ENCODE assay signal across 10 mouse cellular contexts in genomic region chr4:120826418-120826817, GRCm38 (mm10). TPM values are rescaled to one million over a fixed set of nuclear protein-coding genes. Genes with fewer than 3 reads are reported as not detected.
DNase-seq lines count a peak whose midpoint lies in the region; ATAC-seq and TF ChIP-seq lines count a peak whose summit lies in the region.
"Had no signal": no experiment of that assay in that cellular context is flagged by ENCODE, and none has a peak within 500 bp of the region (broad histone marks: within the 10 kb centered on the region; RNA-seq: fewer than 3 reads in every experiment).

No protein-coding gene starts in this region.

- ATAC-seq in forebrain, embryonic 12.5 days (ENCODE audit: low FRiP score), result no peak
- ATAC-seq in forebrain, embryonic 11.5 days (replicated peaks; ENCODE audit: low FRiP score), result no peak
- ATAC-seq in liver, embryonic 15.5 days (ENCODE audit: insufficient read depth), result no peak

- H3K9ac ChIP-seq in forebrain, embryonic 12.5 days, result no peak overlapping the region
- no peak overlapping the region for H3K9ac ChIP-seq in forebrain, embryonic 11.5 days (ENCODE audit: low read length)
- H3K9ac ChIP-seq in liver, embryonic 15.5 days, result no peak overlapping the region

- no peak overlapping the region for H3K4me3 ChIP-seq in forebrain, embryonic 12.5 days (replicated peaks)
- no peak overlapping the region for H3K4me3 ChIP-seq in forebrain, embryonic 11.5 days (ENCODE audit: low read depth, low read length)
- H3K4me3 ChIP-seq in testis, adult 2 months (ENCODE audit: control insufficient read depth, low read depth, low read length), result no peak overlapping the region
- peak overlapping the region; percentile 88 for H3K4me3 ChIP-seq in liver, embryonic 15.5 days (replicated peaks)

- TF ChIP-seq POLR2A in testis, adult 2 months (IDR thresholded peaks at IDR 0.05; ENCODE audit: control insufficient read depth, low read depth, low read length), result no peak

- no peak for DNase-seq in forebrain, embryonic 11.5 days (ENCODE audit: low spot score)
- DNase-seq in testis, postnatal 10 days (ENCODE audit: low spot score), result no peak
- no peak for DNase-seq in frontal cortex, postnatal 25 days (ENCODE audit: low spot score in 2 of 2)
- DNase-seq in frontal cortex, adult 2 months (ENCODE audit: extremely low spot score in 1 of 2, low spot score in 1 of 2), result no peak
- no peak for DNase-seq in cerebellum, postnatal 4 days (ENCODE audit: low spot score in 2 of 2)
- DNase-seq: lung, adult 18-20 months had no signal

- 94% methylated on average over 6 of the region's 6 CpGs for WGBS in forebrain, embryonic 12.5 days
- WGBS in forebrain, embryonic 11.5 days, result 94% methylated on average over 6 of the region's 6 CpGs
- WGBS in liver, embryonic 15.5 days (ENCODE audit: insufficient replicate concordance), result 88% methylated on average over 6 of the region's 6 CpGs

- H3K4me1 ChIP-seq in forebrain, embryonic 12.5 days, result peaks cover 22% of the 10 kb centered on the region
- H3K4me1 ChIP-seq in forebrain, embryonic 11.5 days (replicated peaks; ENCODE audit: control insufficient read depth, insufficient read depth, low read length), result no peaks in the 10 kb centered on the region
- peaks cover 9% of the 10 kb centered on the region for H3K4me1 ChIP-seq in testis, adult 2 months (ENCODE audit: control insufficient read depth, insufficient read depth, low read length)
- H3K4me1 ChIP-seq in liver, embryonic 15.5 days (replicated peaks), result peaks cover 40% of the 10 kb centered on the region

- no peaks in the 10 kb centered on the region for H3K36me3 ChIP-seq in forebrain, embryonic 12.5 days (replicated peaks)
- H3K36me3 ChIP-seq in forebrain, embryonic 11.5 days (ENCODE audit: control insufficient read depth, insufficient read depth, low read length), result no peaks in the 10 kb centered on the region
- H3K36me3 ChIP-seq in testis, adult 2 months (ENCODE audit: control insufficient read depth, insufficient read depth, low read length), result no peaks in the 10 kb centered on the region
- no peaks in the 10 kb centered on the region for H3K36me3 ChIP-seq in liver, embryonic 15.5 days (replicated peaks)

- no peaks in the 10 kb centered on the region for H3K27me3 ChIP-seq in forebrain, embryonic 12.5 days
- no peaks in the 10 kb centered on the region for H3K27me3 ChIP-seq in forebrain, embryonic 11.5 days (ENCODE audit: control insufficient read depth, insufficient read depth, low read length)
- no peaks in the 10 kb centered on the region for H3K27me3 ChIP-seq in testis, adult 2 months (ENCODE audit: control insufficient read depth, insufficient read depth, low read length)
- H3K27me3 ChIP-seq in liver, embryonic 15.5 days, result no peaks in the 10 kb centered on the region
- H3K27me3 ChIP-seq: CH12.LX had no signal

- TF ChIP-seq CTCF in testis, adult 2 months (IDR thresholded peaks at IDR 0.05; ENCODE audit: control insufficient read depth, insufficient read depth, insufficient replicate concordance, low read depth, low read length), result no peak

- no peak overlapping the region for H3K27ac ChIP-seq in forebrain, embryonic 12.5 days
- no peak overlapping the region for H3K27ac ChIP-seq in forebrain, embryonic 11.5 days (ENCODE audit: low read depth, low read length)
- H3K27ac ChIP-seq in testis, adult 2 months (ENCODE audit: control insufficient read depth, insufficient read depth, low read depth, low read length), result peak overlapping the region; percentile 1; the same call in 1 of the 2 replicates
- peak overlapping the region; percentile 99 for H3K27ac ChIP-seq in liver, embryonic 15.5 days (replicated peaks)

- H3K9me3 ChIP-seq in forebrain, embryonic 12.5 days, result no peaks in the 10 kb centered on the region
- H3K9me3 ChIP-seq in forebrain, embryonic 11.5 days (ENCODE audit: control insufficient read depth, low read length), result no peaks in the 10 kb centered on the region
- H3K9me3 ChIP-seq in liver, embryonic 15.5 days (replicated peaks), result no peaks in the 10 kb centered on the region

- peak overlapping the region; percentile 77; the same call in 1 of the 2 replicates for H3K4me2 ChIP-seq in forebrain, embryonic 12.5 days
- H3K4me2 ChIP-seq in forebrain, embryonic 11.5 days (ENCODE audit: low read depth, low read length, severe bottlenecking), result no peak overlapping the region
- peak overlapping the region; percentile 83 for H3K4me2 ChIP-seq in liver, embryonic 15.5 days

RNA-seq across cellular contexts. Expression of gene Nfyc, which starts 5.0 kb away (rescaled TPM):
- 110 and 117 TPM in 2 replicates for polyA plus RNA-seq in forebrain, embryonic 12.5 days (2016; fragmentation: Nextera tagmentation; extraction: Ambion mirVana)
- polyA plus RNA-seq in forebrain, embryonic 11.5 days (2014; fragmentation: Nextera tagmentation; extraction: Ambion mirVana), result 124 and 134 TPM in 2 replicates
- 60.9 and 70.3 TPM in 2 replicates for polyA plus RNA-seq in testis, adult 2 months (2012; rRNA removed)
- 50.0 and 50.4 TPM in 2 replicates for polyA plus RNA-seq in liver, embryonic 15.5 days (2015; fragmentation: Nextera tagmentation; extraction: Ambion mirVana)
- 107 and 119 TPM in 2 replicates for polyA plus RNA-seq in frontal cortex, adult 2 months (2012; rRNA removed)

RNA-seq across cellular contexts. Expression of gene Rims3, which starts 28.2 kb away (rescaled TPM):
- 6.2 and 7.3 TPM in 2 replicates for polyA plus RNA-seq in forebrain, embryonic 12.5 days (2016; fragmentation: Nextera tagmentation; extraction: Ambion mirVana)
- polyA plus RNA-seq in forebrain, embryonic 11.5 days (2014; fragmentation: Nextera tagmentation; extraction: Ambion mirVana), result 4.2 and 4.9 TPM in 2 replicates
- 3.3 and 4.0 TPM in 2 replicates for polyA plus RNA-seq in testis, adult 2 months (2012; rRNA removed)
- polyA plus RNA-seq in liver, embryonic 15.5 days (2015; fragmentation: Nextera tagmentation; extraction: Ambion mirVana), result 0.20 and 0.24 TPM in 2 replicates
- 56.3 and 62.0 TPM in 2 replicates for polyA plus RNA-seq in frontal cortex, adult 2 months (2012; rRNA removed)

Comparison
In these comparisons a context has a peak if more than half of its experiments do, and no peak if none do; other contexts are left out.
1. H3K27ac ChIP-seq: peak in testis, adult 2 months (single experiment) and liver, embryonic 15.5 days (single experiment); none in forebrain, embryonic 12.5 days (single experiment) and forebrain, embryonic 11.5 days (single experiment).